Mouse (Mus musculus): ENCODE data around the gene Vsig8.

- TF ChIP-seq CTCF (IDR thresholded peaks at IDR 0.05; ENCODE audit: low read depth), result no peak
- TF ChIP-seq EP300 (IDR thresholded peaks at IDR 0.05; ENCODE audit: low read depth), result no peak
Measured at GRCm38 (mm10) chr1:172549717-172550116, 6.0 kb upstream of the Vsig8 start.
